Mouse (Mus musculus): ENCODE measurements around the gene Mpz.

GRCm38 (mm10) chr1:171185655-171186054 is 35.1 kb downstream of the Mpz start:
- TF ChIP-seq POLR2A (IDR thresholded peaks at IDR 0.05; ENCODE audit: low read depth, low read length) (no peak), CTCF (IDR thresholded peaks at IDR 0.05; ENCODE audit: extremely low read depth, insufficient read length, insufficient replicate concordance, low read depth, low read length) (no peak)
